Mouse (Mus musculus) embryonic facial prominence, embryonic 11.5 days (tissue): ENCODE results near the gene Slc22a3. TPM values are rescaled to one million over a fixed set of nuclear protein-coding genes. Genes with fewer than 3 reads are reported as not detected.
A peak's percentile ranks its signal among the peaks of the same experiment; 100 is the strongest.

Experiments
- ATAC-seq: fragments of 200-750 bp; cut with Nextera tagmentation; replicated peaks from 2 replicates; pipeline ENCODE4 v1.8.0; 2017; ENCODE audit warnings: low read depth; ENCODE audit not compliant: insufficient number of reproducible peaks, low FRiP score, low TSS enrichment
- DNase-seq: peaks from one replicate; pipeline ENCODE4 v3.0.0-alpha.2; 2015; ENCODE audit warnings: low spot score
- H3K27ac ChIP-seq: fragments of 300-500 bp; sonication (generic); replicated peaks from 2 replicates; pipeline ENCODE4 v1.5.1; 2014; ENCODE audit warnings: mild to moderate bottlenecking, low read depth, low read length, control low read depth
- H3K27me3 ChIP-seq: fragments of 300-500 bp; sonication (generic); 2 replicates; pipeline ENCODE4 v1.6.1; 2014; ENCODE audit warnings: mild to moderate bottlenecking, low read length, moderate library complexity, mixed read lengths; ENCODE audit not compliant: control insufficient read depth, insufficient read depth
- H3K36me3 ChIP-seq: fragments of 300-500 bp; sonication (generic); replicated peaks from 2 replicates; pipeline ENCODE4 v1.6.1; 2014; ENCODE audit warnings: low read depth, mild to moderate bottlenecking, low read length, moderate library complexity, mixed read lengths; ENCODE audit not compliant: control insufficient read depth, insufficient read depth
- H3K4me1 ChIP-seq: fragments of 300-500 bp; sonication (generic); 2 replicates; pipeline ENCODE4 v1.6.1; 2014; ENCODE audit warnings: low read length, mixed read lengths; ENCODE audit not compliant: control insufficient read depth, insufficient read depth
- H3K4me2 ChIP-seq: fragments of 300-500 bp; sonication (generic); 2 replicates; pipeline ENCODE4 v1.6.1; 2014; ENCODE audit warnings: low read depth, mild to moderate bottlenecking, control low read depth, low read length, moderate library complexity
- H3K4me3 ChIP-seq: fragments of 300-500 bp; sonication (generic); 2 replicates; pipeline ENCODE4 v1.5.1; 2014; ENCODE audit warnings: low read depth, low read length, control low read depth
- H3K9ac ChIP-seq: fragments of 300-500 bp; sonication (generic); replicated peaks from 2 replicates; pipeline ENCODE4 v1.6.1; 2014; ENCODE audit warnings: mild to moderate bottlenecking, control low read depth, low read length
- H3K9me3 ChIP-seq: fragments of 300-500 bp; sonication (generic); replicated peaks from 2 replicates; pipeline ENCODE4 v1.6.1; 2016; ENCODE audit warnings: mild to moderate bottlenecking, low read length, inconsistent platforms, mixed read lengths; ENCODE audit not compliant: control insufficient read depth
- WGBS: fragments of 180-500 bp; shearing (Covaris S2); extraction: QIAGEN DNeasy Blood & Tissue Kit; methylation state at CpG from one replicate; pipeline ENCODE4 v1.1.7; 2014; 5-methylcytosine and 5-hydroxymethylcytosine counted together
- polyA plus RNA-seq: library from polyadenylated mRNA; unstranded; fragments of >200 nt; fragmentation: Nextera tagmentation; extraction: Ambion mirVana; gene quantifications from 2 replicates; pipeline ENCODE4 v1.2.1, GENCODE M21; 2014

Slc22a3 gene
- polyA plus RNA-seq, 1 experiment from 2014 or later, result 0.21 TPM

DNA sequence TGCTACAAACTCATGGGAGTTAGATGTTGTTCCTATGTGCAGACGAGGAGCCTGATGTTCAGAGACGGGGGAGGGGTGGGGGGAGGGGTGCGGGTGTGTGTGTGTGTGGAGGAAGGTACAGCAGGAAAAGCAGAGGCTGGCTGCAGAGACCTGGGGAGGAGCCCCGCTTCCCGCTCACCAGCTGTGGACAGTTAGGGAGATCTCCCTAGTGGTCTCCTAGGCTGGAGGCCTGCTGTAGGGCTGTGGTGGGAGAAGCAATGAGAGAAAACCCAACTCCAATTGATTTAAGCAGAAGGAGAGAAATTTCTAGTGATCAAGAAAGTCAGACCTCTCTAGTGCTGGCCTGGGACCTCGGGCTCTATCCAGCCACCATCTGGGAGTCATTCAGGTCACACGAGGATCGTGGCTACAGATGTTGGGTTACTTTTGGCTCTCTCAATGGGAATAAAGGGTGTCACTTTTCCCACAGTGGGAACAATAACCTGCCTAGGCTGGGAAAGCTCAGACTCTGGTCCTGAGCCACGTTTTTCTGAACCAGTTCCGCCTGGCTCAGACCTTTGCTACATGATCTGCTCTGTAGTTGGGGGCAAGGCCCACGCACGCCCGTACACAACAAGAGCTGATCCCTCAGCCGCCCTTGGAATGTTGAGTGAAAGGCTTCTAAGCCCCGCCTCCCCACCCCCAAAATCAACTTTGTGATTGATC is 92.3 kb downstream of the Slc22a3 start:
- Histone ChIP-seq H3K9me3 (no peaks in the 10 kb centered on the region), H3K4me1 (no peaks in the 10 kb centered on the region), H3K4me3 (no peak overlapping the region), H3K36me3 (no peaks in the 10 kb centered on the region), H3K9ac (no peak overlapping the region), H3K27me3 (no peaks in the 10 kb centered on the region), H3K4me2 (no peak overlapping the region), H3K27ac (0 out of 2 replicates have a peak overlapping the region, but pooled peaks have one; percentile 3)
- DNase-seq, result peak; percentile 57
- WGBS, result 23% methylated on average over 15 of the region's 15 CpGs
- peak; percentile 70 for ATAC-seq

DNA sequence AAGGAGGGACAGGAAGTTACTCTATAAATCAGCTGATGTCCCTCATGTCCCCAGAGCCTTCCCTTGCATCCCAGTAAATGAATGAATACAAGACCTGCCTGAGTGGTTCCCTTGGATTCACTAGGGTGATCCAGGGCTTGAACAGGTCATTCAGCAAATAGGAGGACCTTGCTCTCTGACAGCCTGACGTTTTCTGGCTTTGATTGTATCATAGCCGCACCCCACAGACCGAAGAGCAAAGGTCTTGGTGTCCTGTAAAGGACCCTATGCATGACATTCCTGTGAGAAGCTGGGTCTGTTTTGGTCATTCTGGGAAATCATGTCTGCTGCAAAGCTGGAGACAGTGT is 94.6 kb downstream of the Slc22a3 start:
- no peak overlapping the region for H3K4me3 ChIP-seq
- ATAC-seq, result no peak
- WGBS, result 62% methylated on average over 3 of the region's 3 CpGs
- DNase-seq, result no peak
- H3K36me3 ChIP-seq, result no peaks in the 10 kb centered on the region
- H3K27ac ChIP-seq, result no peak overlapping the region
- no peak overlapping the region for H3K4me2 ChIP-seq
- no peaks in the 10 kb centered on the region for H3K9me3 ChIP-seq
- H3K27me3 ChIP-seq, result no peaks in the 10 kb centered on the region
- H3K4me1 ChIP-seq, result no peaks in the 10 kb centered on the region
- H3K9ac ChIP-seq, result no peak overlapping the region

DNA sequence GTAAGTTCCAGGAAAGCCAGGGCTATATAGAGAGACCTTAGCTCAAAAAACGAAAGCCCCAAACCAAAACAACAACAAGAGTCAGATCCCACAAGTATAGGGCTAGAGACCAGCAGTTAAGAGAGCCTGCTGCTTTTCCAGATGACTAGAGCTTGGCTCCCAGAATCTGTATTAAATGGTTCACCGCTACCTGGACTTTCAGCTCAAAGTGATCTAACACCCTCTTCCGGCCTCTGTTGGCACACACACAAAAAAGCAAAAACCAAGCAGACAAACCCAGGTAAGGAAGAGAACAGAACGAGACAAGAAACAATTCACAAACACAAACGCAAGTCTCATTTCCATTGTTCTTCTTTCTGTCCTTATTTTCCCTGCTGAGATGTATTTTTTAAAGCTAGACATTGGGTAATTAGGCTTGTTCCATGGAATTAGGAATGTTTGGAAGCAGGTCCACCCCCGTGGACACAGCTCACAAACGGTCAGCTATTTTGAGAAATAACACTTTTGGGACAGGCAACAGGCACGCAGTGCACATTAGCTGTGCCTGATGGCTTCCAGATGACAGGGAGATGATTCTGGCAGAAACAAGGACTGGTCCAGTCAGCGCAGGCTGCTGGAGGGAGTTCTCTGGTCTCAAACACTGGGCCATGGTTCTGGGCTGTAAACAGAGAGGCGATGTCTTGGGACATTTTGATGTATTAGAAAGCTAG is 95.2 kb downstream of the Slc22a3 start:
- ATAC-seq, result no peak
- 43% methylated on average over 10 of the region's 10 CpGs for WGBS
- DNase-seq, result peak; percentile 55
- no peak overlapping the region for H3K4me3 ChIP-seq
- 0 out of 2 replicates have a peak overlapping the region, but pooled peaks have one; percentile 22 for H3K27ac ChIP-seq
- no peaks in the 10 kb centered on the region for H3K9me3 ChIP-seq
- H3K4me1 ChIP-seq, result no peaks in the 10 kb centered on the region
- H3K36me3 ChIP-seq, result no peaks in the 10 kb centered on the region
- no peaks in the 10 kb centered on the region for H3K27me3 ChIP-seq
- no peak overlapping the region for H3K9ac ChIP-seq
- H3K4me2 ChIP-seq, result no peak overlapping the region

DNA sequence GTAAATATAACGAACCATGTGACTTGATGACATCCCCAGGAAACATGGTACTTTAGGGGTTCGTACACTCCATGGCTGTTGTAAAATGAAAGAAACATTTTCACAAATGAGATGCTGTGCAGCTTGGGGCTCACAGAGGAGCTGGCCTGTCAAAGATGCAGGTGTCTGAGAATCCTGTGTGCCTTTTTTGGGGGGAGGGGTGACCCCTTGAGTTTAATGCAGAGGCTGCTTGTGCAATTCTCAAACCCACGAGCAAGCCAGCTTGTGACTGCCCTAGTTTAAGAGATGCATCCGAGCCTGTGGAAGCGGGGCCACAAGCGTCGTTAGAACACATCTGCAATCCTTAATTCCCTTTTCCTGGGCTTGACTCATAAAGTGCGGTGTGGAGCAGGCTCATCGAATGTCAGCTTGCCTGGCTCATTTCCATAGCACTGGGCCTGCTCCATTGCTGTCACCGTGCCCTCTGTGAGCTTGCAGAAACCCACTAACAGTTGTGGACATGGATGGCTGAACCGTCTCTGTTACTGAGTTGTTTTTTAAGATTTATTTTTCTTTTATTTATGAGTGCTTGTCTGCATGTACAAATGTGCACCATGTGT is 98.1 kb downstream of the Slc22a3 start:
- DNase-seq, result no peak
- Histone ChIP-seq H3K4me2 (no peak overlapping the region), H3K36me3 (no peaks in the 10 kb centered on the region), H3K9me3 (no peaks in the 10 kb centered on the region), H3K27me3 (no peaks in the 10 kb centered on the region), H3K9ac (no peak overlapping the region), H3K4me3 (no peak overlapping the region), H3K4me1 (no peaks in the 10 kb centered on the region), H3K27ac (no peak overlapping the region)
- WGBS, result 77% methylated on average over 11 of the region's 11 CpGs
- no peak for ATAC-seq

DNA sequence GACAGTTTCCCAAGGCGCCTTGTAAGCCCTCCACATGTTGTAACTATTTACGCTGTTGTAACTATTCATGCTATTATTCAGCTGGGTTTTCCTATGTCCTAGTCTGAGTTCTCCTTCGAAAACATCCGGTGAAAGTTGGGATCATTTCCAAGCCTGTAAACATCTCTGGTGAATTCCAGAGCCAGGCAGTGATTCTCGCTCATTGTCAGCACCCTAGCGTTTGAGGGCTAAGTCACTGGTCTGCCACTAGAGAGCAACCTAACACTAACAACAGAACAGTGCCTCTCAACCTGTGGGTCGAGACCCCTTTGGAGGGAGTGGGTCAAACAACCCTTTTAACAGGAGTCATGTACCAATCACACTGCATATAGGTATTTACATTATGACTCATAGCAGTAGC is 104.1 kb downstream of the Slc22a3 start:
- Histone ChIP-seq H3K9ac (no peak overlapping the region), H3K4me2 (no peak overlapping the region), H3K4me3 (no peak overlapping the region), H3K36me3 (no peaks in the 10 kb centered on the region), H3K4me1 (no peaks in the 10 kb centered on the region), H3K27me3 (no peaks in the 10 kb centered on the region), H3K27ac (no peak overlapping the region), H3K9me3 (no peaks in the 10 kb centered on the region)
- DNase-seq (no peak), ATAC-seq (no peak)
- 78% methylated on average over 7 of the region's 7 CpGs for WGBS

DNA sequence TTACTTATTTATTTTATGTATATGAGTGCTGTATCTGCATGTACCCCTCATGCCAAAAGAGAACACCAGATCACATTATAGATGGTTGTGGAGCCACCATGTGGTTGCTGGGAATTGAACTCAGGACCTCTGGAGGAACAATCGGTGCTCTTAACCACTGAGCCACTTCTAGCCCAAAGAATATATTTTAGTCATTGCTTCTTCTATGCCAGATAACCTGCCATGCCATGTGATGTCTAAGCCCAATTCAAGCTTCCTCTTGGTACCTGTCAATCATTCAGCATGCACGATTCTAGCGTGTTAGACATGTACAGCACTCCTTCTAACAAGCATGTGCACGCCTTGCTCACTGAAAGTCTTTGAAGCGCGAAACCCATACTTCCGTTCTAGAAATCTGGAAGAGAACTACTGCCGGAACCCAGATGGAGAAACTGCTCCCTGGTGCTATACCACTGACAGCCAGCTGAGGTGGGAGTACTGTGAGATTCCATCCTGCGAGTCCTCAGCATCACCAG is 111.3 kb downstream of the Slc22a3 start:
- ATAC-seq, result no peak
- WGBS, result 87% methylated on average over 9 of the region's 9 CpGs
- no peaks in the 10 kb centered on the region for H3K4me1 ChIP-seq
- no peak overlapping the region for H3K27ac ChIP-seq
- no peak overlapping the region for H3K4me3 ChIP-seq
- DNase-seq, result no peak
- H3K9me3 ChIP-seq, result no peaks in the 10 kb centered on the region
- H3K27me3 ChIP-seq, result no peaks in the 10 kb centered on the region
- H3K36me3 ChIP-seq, result no peaks in the 10 kb centered on the region
- no peak overlapping the region for H3K4me2 ChIP-seq
- no peak overlapping the region for H3K9ac ChIP-seq

DNA sequence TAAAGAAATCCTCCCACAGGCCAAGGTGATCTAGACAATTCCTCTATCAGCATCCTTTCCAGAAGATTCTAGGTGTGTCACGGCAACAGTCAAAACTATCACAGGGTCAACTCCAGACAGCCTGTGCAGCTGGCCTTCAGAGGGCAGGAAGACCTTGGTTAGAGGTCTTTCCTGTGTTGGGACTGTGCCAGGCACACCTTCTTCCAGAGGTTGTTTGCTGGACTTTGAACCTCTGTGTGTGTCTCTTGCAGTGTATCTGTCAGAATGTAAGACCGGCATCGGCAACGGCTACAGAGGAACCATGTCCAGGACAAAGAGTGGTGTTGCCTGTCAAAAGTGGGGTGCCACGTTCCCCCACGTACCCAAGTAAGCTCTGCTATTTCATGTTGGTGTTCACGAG is 119.3 kb downstream of the Slc22a3 start:
- no peaks in the 10 kb centered on the region for H3K9me3 ChIP-seq
- DNase-seq (no peak), ATAC-seq (no peak)
- no peaks in the 10 kb centered on the region for H3K27me3 ChIP-seq
- no peak overlapping the region for H3K9ac ChIP-seq
- no peak overlapping the region for H3K4me2 ChIP-seq
- no peaks in the 10 kb centered on the region for H3K36me3 ChIP-seq
- no peak overlapping the region for H3K4me3 ChIP-seq
- 91% methylated on average over 7 of the region's 7 CpGs for WGBS
- H3K4me1 ChIP-seq, result no peaks in the 10 kb centered on the region
- no peak overlapping the region for H3K27ac ChIP-seq

DNA sequence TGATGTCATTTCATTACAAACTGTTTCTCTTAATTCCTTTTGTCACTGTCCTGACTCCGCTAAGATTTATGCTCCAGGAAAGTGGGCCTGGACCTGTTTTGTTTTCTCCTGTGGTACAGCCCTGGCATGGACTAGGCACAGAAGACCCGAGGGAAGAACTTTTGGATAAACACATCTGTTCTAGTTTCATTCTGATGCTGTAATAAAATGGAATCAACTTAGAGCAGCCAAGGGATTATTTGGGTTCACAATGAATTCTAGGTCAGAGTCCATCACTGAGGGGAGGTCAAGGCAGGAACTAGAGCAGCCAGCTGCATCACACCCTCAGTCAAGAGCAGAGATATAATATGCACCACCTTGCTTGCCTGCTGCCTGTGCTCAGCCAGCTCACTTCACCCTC is 119.7 kb downstream of the Slc22a3 start:
- 78% methylated on average over 2 of the region's 2 CpGs for WGBS
- H3K9ac ChIP-seq, result no peak overlapping the region
- no peak overlapping the region for H3K4me3 ChIP-seq
- DNase-seq (no peak), ATAC-seq (no peak)
- H3K4me1 ChIP-seq, result no peaks in the 10 kb centered on the region
- H3K27me3 ChIP-seq, result no peaks in the 10 kb centered on the region
- no peaks in the 10 kb centered on the region for H3K36me3 ChIP-seq
- no peak overlapping the region for H3K4me2 ChIP-seq
- no peaks in the 10 kb centered on the region for H3K9me3 ChIP-seq
- no peak overlapping the region for H3K27ac ChIP-seq
